Mouse (Mus musculus): Measurements from ENCODE around the gene Arfgap1.
A peak's percentile ranks its signal among the peaks of the same experiment; 100 is the strongest.

The Arfgap1 gene

GRCm38 (mm10) chr2:180986449-180986848, 19.4 kb downstream of the Arfgap1 start, which contains the start of gene Col20a1:
Col20a1 (plus strand) TSS chr2:180986535.
- no peak for DNase-seq (ENCODE audit: low spot score in 2 of 2)

GRCm38 (mm10) chr2:180987001-180987400, 20.0 kb downstream of the Arfgap1 start:
- DNase-seq (ENCODE audit: low spot score in 2 of 2): no peak

GRCm38 (mm10) chr2:180987432-180988030, 20.5 kb downstream of the Arfgap1 start:
- DNase-seq (ENCODE audit: low spot score in 2 of 2): no peak

DNA sequence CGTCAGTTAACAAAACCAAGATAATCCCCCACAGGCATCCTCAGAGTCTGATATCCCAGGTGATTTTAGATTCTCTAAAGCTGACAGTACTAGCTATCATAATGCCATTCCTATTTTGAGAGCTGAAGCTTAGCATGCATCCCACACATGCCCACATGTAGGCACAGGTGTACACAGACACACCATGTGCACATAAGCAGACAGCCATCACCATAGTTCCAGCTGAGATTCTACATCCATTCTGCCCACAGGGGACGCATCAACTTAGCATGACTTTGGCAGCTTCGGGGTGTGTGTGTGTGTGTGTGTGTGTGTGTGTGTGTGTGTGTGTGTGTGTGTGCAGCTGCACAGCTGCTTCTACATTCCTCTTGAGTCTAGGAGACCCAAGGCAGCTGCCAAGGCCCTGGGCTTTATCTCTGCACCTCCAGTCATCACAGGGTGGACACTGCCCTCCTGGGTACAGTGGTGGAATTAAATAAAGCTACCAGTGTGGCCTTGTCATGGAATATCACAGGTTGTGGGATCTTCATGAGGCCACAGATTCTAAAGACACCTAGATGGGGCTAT, 21.4 kb downstream of the Arfgap1 start:
- no peak for DNase-seq (ENCODE audit: low spot score in 2 of 2)

GRCm38 (mm10) chr2:180988948-180989347, 21.9 kb downstream of the Arfgap1 start:
- no peak for DNase-seq (ENCODE audit: low spot score in 2 of 2)

GRCm38 (mm10) chr2:180990347-180990746, 23.3 kb downstream of the Arfgap1 start:
- no peak for DNase-seq (ENCODE audit: low spot score in 2 of 2)

DNA sequence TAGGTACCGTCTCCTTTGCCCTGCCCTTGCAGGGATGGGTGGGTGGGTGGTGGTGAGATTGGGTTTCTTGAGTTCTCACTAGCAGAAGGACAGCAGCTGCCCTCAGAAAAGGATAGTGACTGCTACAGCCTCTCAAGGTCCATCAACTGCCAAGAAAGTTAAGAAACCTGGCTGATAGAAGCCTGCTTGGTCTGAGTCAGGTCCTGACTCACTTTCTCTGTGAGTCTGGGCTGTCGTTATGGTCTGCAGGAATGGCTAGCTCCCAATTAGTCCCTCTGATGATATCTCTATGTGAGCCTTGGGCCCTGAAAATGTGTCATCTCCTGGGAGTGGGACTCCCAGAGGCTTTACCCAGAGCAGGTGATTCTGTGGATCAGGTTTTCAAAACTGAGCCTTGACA, 27.3 kb downstream of the Arfgap1 start:
- DNase-seq (ENCODE audit: low spot score in 2 of 2): no peak

DNA sequence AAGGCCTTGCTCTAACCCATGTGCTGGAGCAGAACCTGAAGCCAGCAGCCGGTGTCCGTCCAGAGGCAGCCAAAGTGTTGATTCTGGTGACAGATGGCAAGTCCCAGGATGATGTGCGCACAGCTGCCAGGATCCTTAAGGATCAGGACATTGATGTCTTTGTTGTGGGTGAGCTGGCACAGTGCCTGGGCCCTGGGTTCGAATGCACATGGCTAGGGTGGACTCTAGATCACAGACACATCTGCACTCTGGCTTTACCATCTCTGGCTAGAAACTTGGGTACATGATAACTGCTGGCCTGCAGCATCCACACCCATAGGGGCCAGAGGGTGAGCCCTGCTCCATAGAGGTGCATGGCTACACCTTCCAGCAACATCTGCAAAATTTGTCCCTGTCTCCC, 28.4 kb downstream of the Arfgap1 start:
- no peak for DNase-seq (ENCODE audit: low spot score in 2 of 2)

DNA sequence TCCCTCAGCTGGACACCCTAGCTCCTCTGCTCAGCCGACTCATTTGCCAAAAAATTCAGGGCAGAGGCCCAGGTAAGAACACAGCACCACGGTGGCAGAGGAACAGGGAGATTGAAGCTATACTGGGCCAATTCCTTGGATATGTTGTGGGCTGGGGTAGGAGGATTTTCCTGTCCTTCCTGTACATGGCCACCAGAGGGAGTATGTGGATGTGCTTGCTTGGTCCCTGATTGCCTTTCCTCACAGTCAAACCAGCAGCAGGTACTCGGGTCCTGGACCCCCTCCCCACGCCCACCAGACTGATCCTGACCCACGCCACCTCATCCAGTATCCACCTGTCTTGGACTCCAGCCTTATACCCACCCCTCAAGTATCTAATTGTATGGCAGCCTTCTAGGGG, 29.4 kb downstream of the Arfgap1 start:
- DNase-seq (ENCODE audit: low spot score in 2 of 2): peak in 1 of 2 experiments; percentile 24

GRCm38 (mm10) chr2:180996905-180997304, 29.9 kb downstream of the Arfgap1 start:
- DNase-seq (ENCODE audit: low spot score in 2 of 2): no peak

DNA sequence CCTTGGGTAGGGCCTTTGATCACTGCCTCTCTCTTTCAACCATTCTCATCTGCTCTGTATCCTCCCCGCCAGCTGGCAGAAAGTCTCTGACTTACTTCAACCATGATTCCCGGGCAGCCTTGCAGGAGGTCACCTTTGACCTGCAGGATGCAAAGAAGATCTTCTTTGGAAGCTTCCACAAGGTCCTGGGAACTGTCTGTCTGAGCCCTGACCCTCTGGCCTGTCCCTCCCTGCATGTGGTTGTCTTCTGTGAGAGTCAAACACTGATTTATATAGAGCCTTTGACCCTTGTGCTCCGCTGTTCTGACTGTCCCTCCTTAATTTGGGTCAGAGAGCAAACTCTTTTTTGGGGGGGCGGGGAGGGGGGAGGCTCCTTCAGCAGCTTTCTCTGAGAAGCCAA, 40.0 kb downstream of the Arfgap1 start:
- no peak for DNase-seq (ENCODE audit: low spot score in 2 of 2)

- no peak for DNase-seq (ENCODE audit: low spot score in 2 of 2)
These were observed 41.3 kb downstream of the Arfgap1 start for GRCm38 (mm10) chr2:181008339-181008738.

DNA sequence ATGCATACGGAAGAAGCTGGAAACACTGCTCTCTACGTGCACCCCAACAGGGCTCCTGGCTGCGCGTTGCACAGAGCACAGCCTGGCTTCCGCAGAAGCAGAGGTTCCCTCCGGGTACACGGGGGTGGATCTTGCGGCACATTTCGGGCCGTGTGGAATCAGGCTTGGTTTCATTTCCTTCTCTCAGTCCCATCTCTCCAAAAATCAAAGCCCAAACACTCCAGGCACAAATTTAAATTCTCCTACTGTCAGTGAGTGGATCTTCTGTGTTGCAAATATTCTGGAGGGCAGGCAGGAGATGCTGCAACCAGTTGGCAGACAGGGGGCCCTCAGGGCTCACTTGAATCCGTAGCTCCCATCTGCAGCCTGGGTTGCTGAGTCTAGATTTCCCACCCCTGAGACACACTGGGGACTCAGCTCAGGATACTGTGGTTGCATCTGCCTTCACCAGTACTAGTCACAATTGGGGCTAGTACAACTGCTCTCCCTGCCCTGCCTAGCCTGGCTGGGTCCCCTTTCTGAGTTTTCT, 64.4 kb downstream of the Arfgap1 start:
- no peak for DNase-seq (ENCODE audit: low spot score in 2 of 2)

All from thymus, postnatal 10 days (tissue).